Mouse (Mus musculus): ENCODE data around the gene Cds1.
"Not testable (repeated sequence)": the region's sequence is repeated elsewhere in the genome, so short reads cannot be mapped to it uniquely, and the experiment has no call there.

Cds1 gene

GRCm38 (mm10) chr5:101827477-101827876 lies 62.5 kb downstream of the Cds1 start:
- DNase-seq (ENCODE audit: low spot score in 2 of 2) = no peak

GRCm38 (mm10) chr5:101828932-101829331 lies 64.0 kb downstream of the Cds1 start:
- DNase-seq (ENCODE audit: low spot score in 2 of 2) = no peak

GRCm38 (mm10) chr5:101830180-101830579 lies 65.2 kb downstream of the Cds1 start:
- no peak for DNase-seq (ENCODE audit: low spot score in 2 of 2)

GRCm38 (mm10) chr5:101832042-101832441 lies 67.1 kb downstream of the Cds1 start:
- no peak for DNase-seq (ENCODE audit: low spot score in 2 of 2)

DNA sequence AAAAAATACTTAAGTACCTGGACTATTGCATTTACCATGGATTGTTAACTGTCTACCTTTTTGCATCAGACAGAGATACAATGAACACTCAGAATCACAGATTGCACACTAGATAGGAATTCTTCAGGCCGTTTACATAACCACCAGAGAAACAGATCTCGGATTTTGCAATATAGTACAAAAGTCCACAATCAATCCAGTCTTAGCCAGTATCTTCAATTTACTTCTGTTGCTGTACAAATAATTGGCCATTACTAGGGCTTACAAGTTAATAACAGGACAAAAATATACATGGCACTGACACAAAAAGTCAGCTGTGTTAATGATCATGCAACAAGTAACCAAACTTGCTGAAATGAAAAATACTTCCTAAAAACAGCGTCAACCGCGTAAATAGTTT lies 68.1 kb downstream of the Cds1 start:
- DNase-seq (ENCODE audit: low spot score in 2 of 2) = no peak

- no peak for DNase-seq (ENCODE audit: low spot score in 2 of 2)
Measured at GRCm38 (mm10) chr5:101833875-101834274, 68.9 kb downstream of the Cds1 start.

DNA sequence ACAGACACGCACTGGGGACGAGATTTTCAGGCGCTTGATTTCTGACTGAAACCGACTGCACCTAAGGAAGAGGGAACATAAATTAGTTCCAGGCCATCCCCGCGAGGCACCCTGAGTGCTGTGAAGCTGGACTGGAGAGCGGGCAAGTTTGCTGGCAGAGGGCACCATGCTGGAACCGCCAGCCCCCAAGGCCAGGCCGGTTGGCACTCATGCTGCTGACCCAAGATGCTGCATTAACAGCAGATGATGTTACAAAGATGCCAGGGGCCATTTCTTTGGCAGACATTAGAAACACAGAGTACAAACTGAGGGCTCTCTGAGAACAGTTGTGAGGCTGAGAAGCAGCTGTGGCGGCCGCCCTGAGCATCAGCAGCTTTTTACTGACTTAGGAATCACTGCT lies 71.3 kb downstream of the Cds1 start:
- no peak for DNase-seq (ENCODE audit: low spot score in 2 of 2)

DNA sequence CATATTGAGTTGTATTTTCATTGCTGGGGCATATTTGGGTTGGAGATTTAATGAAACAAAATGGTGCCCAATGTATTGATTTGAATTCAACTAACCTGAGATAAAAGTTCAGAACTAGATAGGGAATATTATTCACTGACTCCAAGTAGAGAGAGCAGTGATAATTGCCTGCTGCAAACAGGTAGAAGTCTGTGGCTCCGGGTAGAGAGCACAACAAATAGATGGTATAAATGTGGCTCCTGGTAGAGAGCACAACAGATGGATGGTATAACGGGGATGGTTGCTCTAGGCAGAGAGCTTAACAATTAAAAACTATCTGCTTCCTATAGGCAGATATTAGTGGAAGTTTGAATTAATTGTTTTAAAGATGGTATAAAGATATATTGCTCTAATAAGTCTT lies 72.7 kb downstream of the Cds1 start:
- DNase-seq (ENCODE audit: low spot score in 2 of 2) = not testable (repeated sequence)

DNA sequence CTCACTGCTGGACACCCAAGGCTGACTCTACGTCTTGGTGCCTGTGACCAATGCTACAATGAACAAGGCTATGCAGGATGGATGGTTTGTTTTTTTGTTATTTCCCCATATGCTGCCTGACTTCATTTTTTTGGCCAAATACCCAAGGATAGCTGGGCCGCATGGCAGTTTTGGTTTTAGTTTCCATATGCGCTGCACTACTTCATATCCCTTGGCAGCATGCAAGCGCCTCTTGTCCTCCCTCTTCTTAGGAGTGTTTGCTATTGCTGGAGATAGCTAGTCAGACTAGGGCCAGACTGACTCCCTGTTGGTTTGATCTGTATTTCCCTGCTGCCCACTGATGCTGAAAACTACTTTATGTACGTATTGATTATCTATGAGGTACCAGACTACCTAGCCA lies 75.5 kb downstream of the Cds1 start:
- DNase-seq (ENCODE audit: low spot score in 2 of 2) = no peak

- DNase-seq (ENCODE audit: low spot score in 2 of 2) = no peak
Measured at GRCm38 (mm10) chr5:101845011-101845410, 80.1 kb downstream of the Cds1 start.

DNA sequence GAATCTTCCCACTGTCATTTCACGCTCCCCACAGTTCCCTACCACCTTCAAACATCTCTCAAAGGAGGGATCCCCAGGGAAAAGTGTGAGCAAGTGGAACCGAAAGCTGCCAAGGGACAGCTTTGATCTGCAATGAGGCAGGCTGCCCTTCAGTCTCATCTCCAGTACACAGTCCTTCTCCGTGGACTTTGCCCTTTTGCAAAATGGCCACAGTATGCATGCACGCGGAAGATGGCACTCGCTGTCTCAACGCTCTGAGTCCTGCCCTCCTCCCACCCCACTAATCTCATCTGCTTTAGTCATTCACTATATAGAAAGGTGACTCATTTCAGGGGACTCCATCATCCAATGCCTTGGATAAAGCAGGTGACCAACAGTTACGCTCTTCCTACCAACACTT lies 81.0 kb downstream of the Cds1 start:
- no peak for DNase-seq (ENCODE audit: low spot score in 2 of 2)

- no peak for DNase-seq (ENCODE audit: low spot score in 2 of 2)
Measured at GRCm38 (mm10) chr5:101847323-101847722, 82.4 kb downstream of the Cds1 start.

DNA sequence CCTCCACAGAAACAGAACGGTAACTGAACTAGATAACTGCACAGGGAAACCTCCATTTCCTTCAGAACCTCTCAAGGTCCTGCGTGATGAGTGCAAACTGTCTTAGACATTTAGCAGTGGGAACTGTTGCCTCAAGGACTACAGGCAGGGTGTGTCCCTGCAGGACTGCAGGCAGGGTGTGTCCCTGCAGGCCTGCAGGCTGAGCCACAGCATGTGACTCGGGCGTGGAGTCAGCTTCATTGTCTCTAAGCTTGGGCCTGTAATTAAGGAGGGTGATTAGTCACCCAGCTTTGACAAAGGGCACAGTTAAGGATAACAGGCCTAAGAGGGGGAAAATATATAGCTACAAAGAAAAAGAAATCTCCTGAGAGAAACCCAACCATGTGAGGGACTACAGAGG lies 82.8 kb downstream of the Cds1 start:
- no peak for DNase-seq (ENCODE audit: low spot score in 2 of 2)

GRCm38 (mm10) chr5:101851133-101851532 lies 86.2 kb downstream of the Cds1 start:
- no peak for DNase-seq (ENCODE audit: low spot score in 2 of 2)

- no peak for DNase-seq (ENCODE audit: low spot score in 2 of 2)
Measured at GRCm38 (mm10) chr5:101852116-101852680, 87.3 kb downstream of the Cds1 start.

DNA sequence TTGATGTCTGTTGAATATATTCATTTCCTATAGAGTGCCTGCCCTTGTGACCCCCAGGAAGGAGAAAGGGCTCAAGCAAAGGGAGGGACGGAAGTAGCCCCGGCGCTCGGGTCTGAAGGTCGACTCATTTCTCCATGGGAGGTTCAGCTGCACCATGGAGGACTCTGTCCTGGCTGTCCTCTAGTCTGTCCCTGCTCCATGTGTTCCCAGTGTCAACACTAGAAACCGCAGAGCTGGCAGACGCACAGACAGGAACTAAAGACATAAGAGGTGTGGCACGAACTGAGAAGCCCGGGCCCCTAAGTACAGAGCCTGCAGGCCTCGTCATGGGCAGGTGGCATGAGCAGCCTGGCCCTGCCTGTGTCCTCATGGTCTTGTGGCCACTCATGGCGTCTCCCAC lies 89.2 kb downstream of the Cds1 start:
- no peak for DNase-seq (ENCODE audit: low spot score in 2 of 2)

DNA sequence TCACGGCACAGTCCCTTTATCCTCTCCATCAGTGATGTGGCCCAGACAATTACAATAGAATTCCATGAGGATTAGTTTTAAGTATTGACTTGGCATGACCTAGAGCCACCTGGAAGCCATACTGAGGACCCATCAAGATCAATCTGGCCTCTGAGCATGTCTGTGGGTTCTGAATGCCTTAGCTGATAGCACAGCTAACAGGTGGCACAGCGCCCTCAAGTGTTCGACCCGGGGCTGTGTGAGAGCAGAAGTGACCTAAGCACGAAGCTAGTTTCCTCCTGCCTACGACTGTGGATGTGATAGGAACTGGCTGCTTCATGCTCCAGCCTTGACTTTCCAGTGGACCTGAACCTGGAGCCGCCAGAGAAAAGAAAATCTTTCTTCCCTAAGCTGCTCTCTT lies 89.7 kb downstream of the Cds1 start:
- DNase-seq (ENCODE audit: low spot score in 2 of 2) = no peak

- no peak for DNase-seq (ENCODE audit: low spot score in 2 of 2)
Measured at GRCm38 (mm10) chr5:101855475-101855874, 90.5 kb downstream of the Cds1 start.

DNA sequence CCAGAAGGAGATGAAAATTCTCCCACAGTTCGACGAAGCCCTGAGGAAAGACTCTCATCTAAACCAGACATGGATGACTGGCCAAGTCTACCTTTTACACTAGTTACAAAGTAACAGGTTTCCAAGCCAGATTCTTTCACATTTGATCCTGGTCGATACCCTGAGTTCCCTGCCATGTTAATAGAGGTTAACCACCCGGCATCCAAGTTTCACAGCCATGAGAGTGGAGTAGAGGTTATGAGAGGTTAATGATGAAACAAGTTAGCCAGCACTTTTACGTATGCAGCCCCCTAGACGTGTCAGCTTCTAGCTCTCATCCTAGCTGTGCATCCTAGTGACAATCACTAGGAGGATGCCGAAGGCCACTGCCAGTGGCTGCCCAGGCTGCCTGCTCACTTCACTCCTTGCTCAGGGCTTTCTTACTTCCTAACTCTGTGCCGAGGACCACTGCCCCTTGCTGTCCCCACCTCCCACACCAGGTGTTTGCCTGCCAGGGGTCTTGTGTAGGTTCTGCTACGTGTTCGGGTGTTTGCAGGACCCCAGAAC lies 94.0 kb downstream of the Cds1 start:
- no peak for DNase-seq (ENCODE audit: low spot score in 2 of 2)

GRCm38 (mm10) chr5:101861786-101862571 lies 97.0 kb downstream of the Cds1 start:
- no peak for DNase-seq (ENCODE audit: low spot score in 2 of 2)

- DNase-seq (ENCODE audit: low spot score in 2 of 2) = no peak
Measured at GRCm38 (mm10) chr5:101862651-101863050, 97.7 kb downstream of the Cds1 start.

GRCm38 (mm10) chr5:101863946-101864345 lies 99.0 kb downstream of the Cds1 start:
- no peak for DNase-seq (ENCODE audit: low spot score in 2 of 2)

DNA sequence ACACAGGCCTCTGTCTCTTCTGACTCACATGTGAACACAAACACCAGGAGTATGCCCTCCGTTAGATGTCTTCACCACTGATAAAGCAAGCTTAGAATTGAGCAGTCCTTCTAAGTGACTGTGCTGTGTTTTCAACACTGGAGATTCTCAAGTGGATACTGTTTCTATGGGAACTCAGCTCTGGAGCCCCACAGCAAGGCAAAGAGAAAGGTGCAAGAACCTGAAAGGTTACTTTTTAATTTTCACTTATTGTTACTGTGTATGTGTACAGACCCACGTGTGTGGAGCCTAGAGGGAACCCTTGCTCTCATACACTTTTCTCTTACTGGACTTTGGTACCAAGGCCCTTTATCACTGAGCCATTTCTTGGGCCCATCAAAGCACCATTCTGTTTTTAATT lies 101.8 kb downstream of the Cds1 start:
- no peak for DNase-seq (ENCODE audit: low spot score in 2 of 2)

Data from natural killer cell, adult 2 months (primary cell).